Mouse (Mus musculus) midbrain, embryonic 16.5 days (tissue): ENCODE measurements around the gene Serpina3b. TPM values are rescaled to one million over a fixed set of nuclear protein-coding genes. Genes with fewer than 3 reads are reported as not detected.

Source experiments
- ATAC-seq: fragments of 200-750 bp; cut with Nextera tagmentation; 2 replicates; pipeline ENCODE4 v1.8.0; 2017; ENCODE audit warnings: moderate TSS enrichment
- H3K27ac ChIP-seq: fragments of 300-500 bp; sonication (generic); 2 replicates; pipeline ENCODE4 v1.5.1; 2014; ENCODE audit warnings: mild to moderate bottlenecking, low read length, mixed read lengths
- H3K27me3 ChIP-seq: fragments of 300-500 bp; sonication (generic); 2 replicates; pipeline ENCODE4 v1.6.1; 2014; ENCODE audit warnings: low read depth, low read length, mixed read lengths; ENCODE audit not compliant: control insufficient read depth, insufficient read depth
- H3K36me3 ChIP-seq: fragments of 300-500 bp; sonication (generic); 2 replicates; pipeline ENCODE4 v1.6.1; 2014; ENCODE audit warnings: mild to moderate bottlenecking, low read length, moderate library complexity, mixed read lengths; ENCODE audit not compliant: control insufficient read depth, insufficient read depth
- H3K4me1 ChIP-seq: fragments of 300-500 bp; sonication (generic); 2 replicates; pipeline ENCODE4 v1.6.1; 2014; ENCODE audit warnings: mild to moderate bottlenecking, low read length, mixed read lengths; ENCODE audit not compliant: control insufficient read depth, insufficient read depth
- H3K4me2 ChIP-seq: fragments of 300-500 bp; sonication (generic); 2 replicates; pipeline ENCODE4 v1.6.1; 2014; ENCODE audit warnings: mild to moderate bottlenecking, low read length, mixed read lengths
- H3K4me3 ChIP-seq: fragments of 300-500 bp; sonication (generic); 2 replicates; pipeline ENCODE4 v1.5.1; 2014; ENCODE audit warnings: low read depth, mild to moderate bottlenecking, low read length, moderate library complexity, mixed read lengths
- H3K9ac ChIP-seq: fragments of 300-500 bp; sonication (generic); 2 replicates; pipeline ENCODE4 v1.6.1; 2014; ENCODE audit warnings: low read depth, low read length, mixed read lengths
- H3K9me3 ChIP-seq: fragments of 300-500 bp; sonication (generic); replicated peaks from 2 replicates; pipeline ENCODE4 v1.6.1; 2014; ENCODE audit warnings: mild to moderate bottlenecking, low read length, mixed read lengths; ENCODE audit not compliant: control insufficient read depth, poor library complexity, severe bottlenecking
- WGBS: fragments of 180-500 bp; shearing (Covaris S2); extraction: QIAGEN DNeasy Blood & Tissue Kit; methylation state at CpG from one replicate; pipeline ENCODE4 v1.1.7; 2014; 5-methylcytosine and 5-hydroxymethylcytosine counted together
- polyA plus RNA-seq: library from polyadenylated mRNA; unstranded; fragments of >200 nt; fragmentation: Nextera tagmentation; extraction: Ambion mirVana; gene quantifications from 2 replicates; pipeline ENCODE4 v1.2.1, GENCODE M21; 2015

Serpina3b gene
- polyA plus RNA-seq, 1 experiment from 2014 or later = not detected

DNA sequence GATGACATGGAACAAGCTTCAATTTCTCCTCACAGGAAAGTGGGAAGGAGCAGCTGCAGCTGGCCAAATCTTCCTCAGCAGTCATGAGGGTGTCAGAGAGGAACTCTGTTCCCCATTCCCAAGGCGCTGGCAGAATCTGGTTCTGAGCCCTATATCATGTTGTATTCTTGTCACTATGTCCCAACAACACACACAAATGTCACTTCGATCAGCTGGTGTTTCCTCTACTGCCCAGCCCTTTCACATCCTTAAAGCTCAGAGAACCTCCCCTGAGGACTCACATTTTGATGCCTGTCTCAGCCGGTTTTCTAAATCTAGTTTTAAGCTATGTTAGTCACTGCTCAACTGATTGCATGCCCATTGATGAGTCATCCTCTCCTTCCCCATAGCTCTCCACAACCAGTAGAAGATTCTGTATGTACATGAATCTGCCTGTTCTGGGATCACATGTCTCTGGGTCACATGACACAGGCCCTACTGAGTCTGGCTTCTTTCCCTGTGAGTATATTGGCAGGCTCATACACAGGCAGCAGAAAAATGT, 58.3 kb downstream of the Serpina3b start:
- Histone ChIP-seq H3K4me1 (no peaks in the 10 kb centered on the region), H3K36me3 (no peaks in the 10 kb centered on the region), H3K4me3 (no peak overlapping the region), H3K9me3 (no peaks in the 10 kb centered on the region), H3K4me2 (no peak overlapping the region), H3K27ac (no peak overlapping the region), H3K9ac (no peak overlapping the region), H3K27me3 (no peaks in the 10 kb centered on the region)
- ATAC-seq = no peak
- WGBS = 93% methylated on average over 3 of the region's 3 CpGs

Other genes with a start within 250 kb of the Serpina3b start
- not detected in 2 replicates for gene Serpina1c, start 223.1 kb upstream of the Serpina3b start, polyA plus RNA-seq
- not detected in 2 replicates for gene Serpina1e, start 169.0 kb upstream of the Serpina3b start, polyA plus RNA-seq
- not detected in 2 replicates for gene Serpina11, start 138.0 kb upstream of the Serpina3b start, polyA plus RNA-seq
- 0.05 TPM in 1 of 2 replicates, not detected in the other for gene Serpina9, start 114.2 kb upstream of the Serpina3b start, polyA plus RNA-seq
- gene Serpina12, start 83.6 kb upstream of the Serpina3b start, polyA plus RNA-seq = not detected in 2 replicates
- not detected in 2 replicates for gene Serpina5, start 26.9 kb upstream of the Serpina3b start, polyA plus RNA-seq
- gene Serpina3a, start 15.3 kb upstream of the Serpina3b start, polyA plus RNA-seq = not detected in 2 replicates
- 0.08 TPM in 1 of 2 replicates, not detected in the other for gene Serpina3c, start 25.9 kb downstream of the Serpina3b start, polyA plus RNA-seq
- gene Serpina3f, start 86.5 kb downstream of the Serpina3b start, polyA plus RNA-seq = 0.19 and 0.24 TPM in 2 replicates
- 0.16 and 0.87 TPM in 2 replicates for gene Serpina3g, start 108.2 kb downstream of the Serpina3b start, polyA plus RNA-seq
- gene Serpina3i, start 135.1 kb downstream of the Serpina3b start, polyA plus RNA-seq = not detected in 2 replicates
- not detected in 2 replicates for gene Serpina3j, start 186.6 kb downstream of the Serpina3b start, polyA plus RNA-seq
- gene Serpina3k, start 210.5 kb downstream of the Serpina3b start, polyA plus RNA-seq = not detected in 2 replicates
- gene Serpina3m, start 210.5 kb downstream of the Serpina3b start, polyA plus RNA-seq = not detected in 2 replicates